Mouse (Mus musculus): ENCODE measurements around the gene Col24a1.

Col24a1 gene

GRCm38 (mm10) chr3:145575743-145576481 lies 283.6 kb downstream of the Col24a1 start, which contains the start of gene Znhit6:
TSS of gene Znhit6 (plus strand) at chr3:145576205.
- peak; percentile 92 for DNase-seq

GRCm38 (mm10) chr3:145576482-145576822 lies 284.2 kb downstream of the Col24a1 start:
- DNase-seq, result no peak

GRCm38 (mm10) chr3:145576876-145577275 lies 284.6 kb downstream of the Col24a1 start:
- DNase-seq, result no peak

- no peak for DNase-seq
Observed at GRCm38 (mm10) chr3:145583043-145583442, 290.8 kb downstream of the Col24a1 start.

- DNase-seq, result no peak
Observed at GRCm38 (mm10) chr3:145583522-145584200, 291.4 kb downstream of the Col24a1 start.

- no peak for DNase-seq
Observed at GRCm38 (mm10) chr3:145590562-145590961, 298.3 kb downstream of the Col24a1 start.

GRCm38 (mm10) chr3:145591841-145592542 lies 299.7 kb downstream of the Col24a1 start:
- no peak for DNase-seq

GRCm38 (mm10) chr3:145595354-145595753 lies 303.1 kb downstream of the Col24a1 start:
- no peak for DNase-seq

- DNase-seq, result no peak
Observed at GRCm38 (mm10) chr3:145599059-145599458, 306.8 kb downstream of the Col24a1 start.

GRCm38 (mm10) chr3:145600801-145601200 lies 308.5 kb downstream of the Col24a1 start:
- DNase-seq, result no peak

- no peak for DNase-seq
Observed at GRCm38 (mm10) chr3:145601345-145601744, 309.1 kb downstream of the Col24a1 start.
